Mouse (Mus musculus) erythroblast, adult 5-6 weeks (primary cell): ENCODE data around the gene Rtl8a. TPM values are rescaled to one million over a fixed set of nuclear protein-coding genes. Genes with fewer than 3 reads are reported as not detected.
"Not testable (repeated sequence)": the region's sequence is repeated elsewhere in the genome, so short reads cannot be mapped to it uniquely, and the experiment has no call there.

Experiments
- ATAC-seq: replicated peaks from 2 replicates; pipeline ENCODE4 v1.8.0; 2016; ENCODE audit warnings: moderate number of reproducible peaks, mild to moderate bottlenecking, moderate TSS enrichment, inconsistent platforms; ENCODE audit not compliant: poor library complexity, low FRiP score, severe bottlenecking
- total RNA-seq, 2 experiments: library from RNA; stranded (forward) in 1 of 2; stranded (reverse) in 1 of 2; fragments of 150-400 nt in 1 of 2; fragments of 200-764, 138-1000 nt in 1 of 2; gene quantifications; 2 replicates each; pipeline versions ENCODE4 v1.2.3 to v1.2.4; 2015 to 2017; ENCODE audit warnings: low replicate concordance in 2 of 2

The Rtl8a gene
- total RNA-seq, 2 experiments from 2014 or later = 1.4 TPM; not detected in 1

- ATAC-seq = not testable (repeated sequence)
Measured at GRCm38 (mm10) chrX:53599993-53600392, 43.5 kb downstream of the Rtl8a start.

Other genes with a start within 250 kb of the Rtl8a start
- gene Etd, start 208.8 kb downstream of the Rtl8a start, total RNA-seq (2015; ENCODE audit: low replicate concordance) = not detected in 2 replicates
- gene Etd, start 208.8 kb downstream of the Rtl8a start, total RNA-seq (2017; ENCODE audit: low replicate concordance) = not detected in 2 replicates
- not detected in 2 replicates for gene Rtl8c, start 35.6 kb downstream of the Rtl8a start, total RNA-seq (2015; ENCODE audit: low replicate concordance)
- not detected in 2 replicates for gene Rtl8c, start 35.6 kb downstream of the Rtl8a start, total RNA-seq (2017; ENCODE audit: low replicate concordance)
- gene Gm14597, start 34.7 kb downstream of the Rtl8a start, total RNA-seq (2015; ENCODE audit: low replicate concordance) = not detected in 2 replicates
- gene Gm14597, start 34.7 kb downstream of the Rtl8a start, total RNA-seq (2017; ENCODE audit: low replicate concordance) = not detected in 2 replicates
- 2.7 and 3.5 TPM in 2 replicates for gene Rtl8b, start 26.7 kb upstream of the Rtl8a start, total RNA-seq (2015; ENCODE audit: low replicate concordance)
- 0.42 TPM in 1 of 2 replicates, not detected in the other for gene Rtl8b, start 26.7 kb upstream of the Rtl8a start, total RNA-seq (2017; ENCODE audit: low replicate concordance)
- not detected in 2 replicates for gene 4930502E18Rik, start 81.1 kb upstream of the Rtl8a start, total RNA-seq (2015; ENCODE audit: low replicate concordance)
- not detected in 2 replicates for gene 4930502E18Rik, start 81.1 kb upstream of the Rtl8a start, total RNA-seq (2017; ENCODE audit: low replicate concordance)
- not detected in 2 replicates for gene 1700013H16Rik, start 114.1 kb upstream of the Rtl8a start, total RNA-seq (2015; ENCODE audit: low replicate concordance)
- not detected in 2 replicates for gene 1700013H16Rik, start 114.1 kb upstream of the Rtl8a start, total RNA-seq (2017; ENCODE audit: low replicate concordance)
- not detected in 2 replicates for gene Zfp36l3, start 132.7 kb upstream of the Rtl8a start, total RNA-seq (2015; ENCODE audit: low replicate concordance)
- not detected in 2 replicates for gene Zfp36l3, start 132.7 kb upstream of the Rtl8a start, total RNA-seq (2017; ENCODE audit: low replicate concordance)
- 1.0 and 5.8 TPM in 2 replicates for gene Xlr, start 154.0 kb upstream of the Rtl8a start, total RNA-seq (2015; ENCODE audit: low replicate concordance)
- gene Xlr, start 154.0 kb upstream of the Rtl8a start, total RNA-seq (2017; ENCODE audit: low replicate concordance) = 2.2 TPM in 1 of 2 replicates, not detected in the other